Mouse (Mus musculus) MEL (cell line): ENCODE measurements around the gene Gm17455. TPM values are rescaled to one million over a fixed set of nuclear protein-coding genes. Genes with fewer than 3 reads are reported as not detected.

Source experiments
- DNase-seq: peaks from one replicate; pipeline ENCODE4 v3.0.0; 2011; ENCODE audit warnings: low read depth, low spot score
- H3K27ac ChIP-seq: 2 replicates; pipeline ENCODE4 v1.5.1; 2012; ENCODE audit warnings: low read depth, mild to moderate bottlenecking, control low read depth, low read length, moderate library complexity; ENCODE audit not compliant: control insufficient read depth
- H3K27me3 ChIP-seq, 2 experiments: fragments of 150-350 bp in 1 of 2; sonication (generic) in 1 of 2; 2 replicates each; pipeline ENCODE4 v1.6.1; 2012; ENCODE audit warnings: low read length in 2 of 2, mild to moderate bottlenecking in 2 of 2, improper control_type of control experiment in 1 of 2, moderate library complexity in 1 of 2; ENCODE audit not compliant: insufficient read depth in 2 of 2, control insufficient read depth in 1 of 2
- H3K36me3 ChIP-seq, 2 experiments: 2 replicates each; pipeline ENCODE4 v1.6.1; 2012 to 2014; ENCODE audit warnings: low read length in 2 of 2, improper control_type of control experiment in 1 of 2, inconsistent platforms in 1 of 2, mild to moderate bottlenecking in 1 of 2; ENCODE audit not compliant: insufficient read depth in 2 of 2, control insufficient read depth in 1 of 2
- H3K4me1 ChIP-seq, 2 experiments: fragments of 150-350 bp in 1 of 2; sonication (generic) in 1 of 2; 2 replicates each; pipeline ENCODE4 v1.6.1; 2012; ENCODE audit warnings: low read length in 2 of 2, improper control_type of control experiment in 1 of 2, mild to moderate bottlenecking in 1 of 2; ENCODE audit not compliant: insufficient read depth in 2 of 2, control insufficient read depth in 1 of 2
- H3K4me3 ChIP-seq, 2 experiments: fragments of 150-350 bp in 1 of 2; sonication (generic) in 1 of 2; 2 replicates each; pipeline ENCODE4 v1.5.1; 2012; ENCODE audit warnings: low read depth in 2 of 2, low read length in 2 of 2, mild to moderate bottlenecking in 2 of 2, moderate library complexity in 2 of 2, control low read depth in 1 of 2, improper control_type of control experiment in 1 of 2; ENCODE audit not compliant: control insufficient read depth in 1 of 2, insufficient read depth in 1 of 2
- H3K79me2 ChIP-seq: 2 replicates; pipeline ENCODE4 v1.6.1; 2012; ENCODE audit warnings: mild to moderate bottlenecking, low read length, moderate library complexity; ENCODE audit not compliant: control insufficient read depth, poor library complexity, insufficient read depth
- H3K9ac ChIP-seq: 2 replicates; pipeline ENCODE4 v1.6.1; 2012; ENCODE audit warnings: low read depth, mild to moderate bottlenecking, control low read depth, low read length, moderate library complexity; ENCODE audit not compliant: control insufficient read depth, poor library complexity, severe bottlenecking
- H3K9me3 ChIP-seq: fragments of 150-350 bp; sonication (generic); replicated peaks from 2 replicates; pipeline ENCODE4 v1.6.1; 2012; ENCODE audit warnings: mild to moderate bottlenecking, low read length, improper control_type of control experiment, moderate library complexity; ENCODE audit not compliant: insufficient read depth
- CHD1 ChIP-seq: IDR thresholded peaks from 2 replicates; pipeline ENCODE4 v1.6.1; 2012; ENCODE audit warnings: low read depth, mild to moderate bottlenecking, inconsistent platforms, low read length, improper control_type of control experiment
- CTCF ChIP-seq, 3 experiments: IDR thresholded peaks in 2 of 3; conservative IDR thresholded peaks in 1 of 3; 2 replicates each; pipeline ENCODE4 v1.5.1; 2011 to 2012; ENCODE audit warnings: low read length in 3 of 3, low read depth in 2 of 3, mild to moderate bottlenecking in 2 of 3, improper control_type of control experiment in 1 of 3, inconsistent platforms in 1 of 3, mixed read lengths in 1 of 3, moderate library complexity in 1 of 3; ENCODE audit not compliant: control insufficient read depth in 1 of 3, insufficient read depth in 1 of 3, poor library complexity in 1 of 3, severe bottlenecking in 1 of 3
- E2F4 ChIP-seq: IDR thresholded peaks from 2 replicates; pipeline ENCODE4 v1.6.1; 2011; ENCODE audit warnings: low read depth, low read length, improper control_type of control experiment, borderline replicate concordance
- ELF1 ChIP-seq: IDR thresholded peaks from 2 replicates; pipeline ENCODE4 v1.6.1; 2014; ENCODE audit warnings: low read depth, mild to moderate bottlenecking, inconsistent platforms, low read length, improper control_type of control experiment, moderate library complexity
- EP300 ChIP-seq, 2 experiments: IDR thresholded peaks; 2 replicates each; pipeline ENCODE4 v1.6.1; 2011; ENCODE audit warnings: improper control_type of control experiment in 2 of 2, low read length in 2 of 2, low read depth in 1 of 2, mild to moderate bottlenecking in 1 of 2
- ETS1 ChIP-seq: IDR thresholded peaks from 2 replicates; pipeline ENCODE4 v1.6.1; 2012; ENCODE audit warnings: low read depth, mild to moderate bottlenecking, inconsistent platforms, low read length, improper control_type of control experiment, moderate library complexity
- GATA1 ChIP-seq: IDR thresholded peaks from 2 replicates; pipeline ENCODE4 v1.6.1; 2011; ENCODE audit warnings: low read depth, low read length, improper control_type of control experiment
- HCFC1 ChIP-seq: IDR thresholded peaks from 2 replicates; pipeline ENCODE4 v1.6.1; 2012; ENCODE audit warnings: low read depth, mild to moderate bottlenecking, inconsistent platforms, low read length, improper control_type of control experiment, moderate library complexity
- JUND ChIP-seq: IDR thresholded peaks from 2 replicates; pipeline ENCODE4 v1.6.1; 2011; ENCODE audit warnings: low read depth, mild to moderate bottlenecking, improper control_type of control experiment, low read length
- MAFK ChIP-seq: IDR thresholded peaks from 2 replicates; pipeline ENCODE4 v1.6.1; 2011; ENCODE audit warnings: low read depth, mild to moderate bottlenecking, low read length, improper control_type of control experiment, borderline replicate concordance
- MAZ ChIP-seq: IDR thresholded peaks from 2 replicates; pipeline ENCODE4 v1.6.1; 2012; ENCODE audit warnings: low read depth, mild to moderate bottlenecking, inconsistent platforms, low read length, improper control_type of control experiment
- MEF2A ChIP-seq: IDR thresholded peaks from 2 replicates; pipeline ENCODE4 v1.6.1; 2014; ENCODE audit warnings: low read depth, mild to moderate bottlenecking, inconsistent platforms, low read length, improper control_type of control experiment; ENCODE audit not compliant: poor library complexity, insufficient replicate concordance, severe bottlenecking; ENCODE audit errors: extremely low read depth
- MXI1 ChIP-seq: IDR thresholded peaks from 2 replicates; pipeline ENCODE4 v1.6.1; 2011; ENCODE audit warnings: mild to moderate bottlenecking, low read depth, low read length, improper control_type of control experiment
- MYB ChIP-seq: IDR thresholded peaks from 2 replicates; pipeline ENCODE4 v1.6.1; 2011; ENCODE audit warnings: mild to moderate bottlenecking, low read depth, low read length, improper control_type of control experiment
- MYC ChIP-seq: IDR thresholded peaks from 2 replicates; pipeline ENCODE4 v1.6.1; 2011; ENCODE audit warnings: low read depth, mild to moderate bottlenecking, low read length, improper control_type of control experiment, moderate library complexity
- NRF1 ChIP-seq: IDR thresholded peaks from 2 replicates; pipeline ENCODE4 v1.6.1; 2014; ENCODE audit warnings: low read depth, mild to moderate bottlenecking, inconsistent platforms, low read length, improper control_type of control experiment, moderate library complexity; ENCODE audit not compliant: poor library complexity, insufficient read depth, severe bottlenecking
- POLR2A ChIP-seq, 2 experiments: IDR thresholded peaks; 2 replicates each; pipeline ENCODE4 v1.6.1; 2011 to 2012; ENCODE audit warnings: low read length in 2 of 2, mild to moderate bottlenecking in 2 of 2, control low read depth in 1 of 2, improper control_type of control experiment in 1 of 2, low read depth in 1 of 2, moderate library complexity in 1 of 2; ENCODE audit not compliant: control insufficient read depth in 1 of 2, insufficient read depth in 1 of 2, poor library complexity in 1 of 2
- POLR2AphosphoS2 ChIP-seq: IDR thresholded peaks from 2 replicates; pipeline ENCODE4 v1.6.1; 2011; ENCODE audit warnings: low read length, improper control_type of control experiment
- POLR2AphosphoS5 ChIP-seq: IDR thresholded peaks from 2 replicates; pipeline ENCODE4 v1.6.1; 2012; ENCODE audit warnings: low read depth, borderline replicate concordance, mild to moderate bottlenecking, inconsistent platforms, low read length, moderate library complexity, mixed read lengths
- RAD21 ChIP-seq: IDR thresholded peaks from 2 replicates; pipeline ENCODE4 v1.6.1; 2011; ENCODE audit warnings: mild to moderate bottlenecking, low read depth, low read length, improper control_type of control experiment
- RCOR1 ChIP-seq: IDR thresholded peaks from 2 replicates; pipeline ENCODE4 v1.6.1; 2012; ENCODE audit warnings: low read depth, mild to moderate bottlenecking, inconsistent platforms, low read length, improper control_type of control experiment
- TAL1 ChIP-seq: IDR thresholded peaks from 2 replicates; pipeline ENCODE4 v1.6.1; 2012; ENCODE audit warnings: mild to moderate bottlenecking, inconsistent platforms, low read length, moderate library complexity, mixed read lengths
- TBP ChIP-seq: IDR thresholded peaks from 2 replicates; pipeline ENCODE4 v1.8.0; 2011; ENCODE audit warnings: low read depth, low read length, improper control_type of control experiment
- USF1 ChIP-seq: IDR thresholded peaks from 2 replicates; pipeline ENCODE4 v1.6.1; 2014; ENCODE audit warnings: low read depth, mild to moderate bottlenecking, inconsistent platforms, low read length, improper control_type of control experiment, moderate library complexity
- USF2 ChIP-seq, 2 experiments: IDR thresholded peaks; 2 replicates each; pipeline ENCODE4 v1.6.1; 2011 to 2012; ENCODE audit warnings: improper control_type of control experiment in 2 of 2, low read length in 2 of 2, borderline replicate concordance in 1 of 2, inconsistent platforms in 1 of 2, low read depth in 1 of 2, mild to moderate bottlenecking in 1 of 2; ENCODE audit not compliant: insufficient read depth in 1 of 2
- ZC3H11A ChIP-seq: IDR thresholded peaks from 2 replicates; pipeline ENCODE4 v1.6.1; 2012; ENCODE audit warnings: low read depth, mild to moderate bottlenecking, inconsistent platforms, low read length, improper control_type of control experiment
- ZNF384 ChIP-seq: IDR thresholded peaks from 2 replicates; pipeline ENCODE4 v1.6.1; 2012; ENCODE audit warnings: low read depth, mild to moderate bottlenecking, inconsistent platforms, low read length, improper control_type of control experiment
- polyA plus RNA-seq, 2 experiments: library from polyadenylated mRNA; stranded (reverse) in 1 of 2; unstranded in 1 of 2; fragments of >175 nt in 1 of 2; fragments of >200 nt in 1 of 2; gene quantifications; 2 replicates each; pipeline versions ENCODE4 v1.2.1 to v1.2.4; 2012; ENCODE audit warnings: low replicate concordance in 2 of 2, low read depth in 1 of 2; ENCODE audit not compliant: insufficient read length in 2 of 2, insufficient read depth in 1 of 2, missing spikeins in 1 of 2
- total RNA-seq: library from RNA; depleted of rRNA; stranded (reverse); fragments of 300-350 nt; gene quantifications from 2 replicates; pipeline ENCODE4 v1.2.3, GENCODE M21; 2012

Gene Gm17455
- total and polyA plus RNA-seq, 3 experiments, result not detected

DNA sequence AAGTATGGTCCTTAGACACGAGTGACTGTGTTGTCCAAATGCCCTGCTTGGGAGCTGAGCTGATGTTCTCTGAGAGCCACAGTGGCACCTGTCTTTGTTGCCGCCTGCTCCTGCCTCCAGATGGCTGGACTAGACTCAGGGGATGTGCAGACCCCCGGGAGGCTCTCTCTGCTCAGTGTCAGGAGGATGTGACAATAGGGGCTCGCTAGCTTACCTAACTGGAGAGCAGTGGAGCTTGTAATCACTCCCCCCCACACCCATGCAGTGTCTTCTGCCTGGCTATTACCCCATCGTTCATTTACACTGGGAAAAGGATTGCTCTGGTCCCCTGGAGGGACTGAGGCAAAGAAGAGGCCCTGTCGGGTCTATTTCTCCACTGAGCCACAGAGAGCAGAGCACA is 31.1 kb downstream of the Gm17455 start:
- Histone ChIP-seq H3K9me3 (no peaks in the 10 kb centered on the region), H3K79me2 (no peaks in the 10 kb centered on the region; the same call in 1 of the 2 replicates), H3K4me3 (no peak overlapping the region), H3K4me1 (no peaks in the 10 kb centered on the region), H3K9ac (no peak overlapping the region), H3K27me3 (no peaks in the 10 kb centered on the region), H3K27ac (no peak overlapping the region), H3K36me3 (no peaks in the 10 kb centered on the region)
- DNase-seq, result no peak
- TF ChIP-seq NRF1 (no peak), USF1 (no peak), RAD21 (no peak), ZC3H11A (no peak), MYB (no peak), TBP (no peak), MAZ (no peak), POLR2AphosphoS2 (no peak), POLR2A (IDR thresholded peaks at IDR 0.05; ENCODE audit: control insufficient read depth in 1 of 2, insufficient read depth in 1 of 2, low read depth in 1 of 2, low read length in 2 of 2, poor library complexity in 1 of 2) (no peak), RCOR1 (no peak), ETS1 (no peak), JUND (no peak), MYC (no peak), GATA1 (no peak), EP300 (IDR thresholded peaks at IDR 0.05; ENCODE audit: low read depth in 1 of 2, low read length in 2 of 2) (no peak), MXI1 (no peak), TAL1 (no peak), USF2 (IDR thresholded peaks at IDR 0.05; ENCODE audit: borderline replicate concordance in 1 of 2, insufficient read depth in 1 of 2, low read depth in 1 of 2, low read length in 2 of 2) (no peak)

DNA sequence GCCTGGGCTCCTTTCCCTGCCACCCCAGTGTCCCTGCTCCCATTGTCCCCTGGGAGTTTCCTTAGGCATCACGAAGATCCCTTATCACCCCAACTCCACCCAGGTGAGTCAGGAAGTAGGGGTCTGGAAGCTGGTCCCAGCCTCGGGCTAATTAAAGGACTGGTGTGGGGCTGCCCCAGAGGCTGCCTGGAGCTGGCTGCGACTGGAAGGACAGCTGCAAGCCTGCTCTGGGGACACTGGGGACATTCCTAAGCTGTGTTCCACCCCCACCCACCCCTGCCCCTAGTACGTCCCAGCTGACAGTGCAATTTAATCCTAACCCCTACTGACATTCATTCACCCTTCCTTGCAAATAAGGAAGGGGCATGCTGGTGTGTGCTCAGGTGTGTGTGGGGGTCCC is 33.2 kb downstream of the Gm17455 start:
- Histone ChIP-seq H3K27me3 (no peaks in the 10 kb centered on the region), H3K79me2 (no peaks in the 10 kb centered on the region; the same call in 1 of the 2 replicates), H3K9me3 (no peaks in the 10 kb centered on the region), H3K4me1 (no peaks in the 10 kb centered on the region), H3K9ac (no peak overlapping the region), H3K36me3 (no peaks in the 10 kb centered on the region), H3K4me3 (no peak overlapping the region), H3K27ac (no peak overlapping the region)
- no peak for DNase-seq
- TF ChIP-seq MAFK (no peak), CHD1 (no peak), ZNF384 (no peak), USF2 (IDR thresholded peaks at IDR 0.05; ENCODE audit: borderline replicate concordance in 1 of 2, insufficient read depth in 1 of 2, low read depth in 1 of 2, low read length in 2 of 2) (no peak), CTCF (IDR thresholded peaks at IDR 0.05 in 2 of 3, conservative IDR thresholded peaks at IDR 0.05 in 1 of 3; ENCODE audit: control insufficient read depth in 1 of 3, insufficient read depth in 1 of 3, low read depth in 2 of 3, low read length in 3 of 3, poor library complexity in 1 of 3, severe bottlenecking in 1 of 3) (no peak), MAZ (no peak), E2F4 (no peak), POLR2AphosphoS5 (no peak), RCOR1 (no peak), HCFC1 (no peak), MYB (no peak), TBP (no peak), ELF1 (no peak), JUND (no peak), TAL1 (no peak), MEF2A (no peak)
